Mouse (Mus musculus) ES-Bruce4 (cell line): ENCODE measurements around the gene Tmem199.

Experiments
- CTCF ChIP-seq: IDR thresholded peaks from one replicate; pipeline ENCODE4 v1.8.1; 2011; ENCODE audit warnings: low read depth, low read length
- EP300 ChIP-seq: IDR thresholded peaks from 2 replicates; pipeline ENCODE4 v1.6.1; 2011; ENCODE audit warnings: low read depth, low read length; ENCODE audit not compliant: insufficient read depth
- POLR2A ChIP-seq: IDR thresholded peaks from one replicate; pipeline ENCODE4 v1.8.1; 2011; ENCODE audit warnings: low read length; ENCODE audit not compliant: insufficient read depth

GRCm38 (mm10) chr11:78501529-78501928 is 10.4 kb downstream of the Tmem199 start:
- TF ChIP-seq CTCF (no peak), POLR2A (no peak), EP300 (no peak)
